Mouse (Mus musculus) C2C12 (cell line): ENCODE measurements around the gene Capn2.

Experiments used
- CEBPB ChIP-seq: IDR thresholded peaks from one replicate; pipeline ENCODE4 v1.6.1; 2011; ENCODE audit warnings: low read depth, mild to moderate bottlenecking, control low read depth, moderate library complexity
- CTCF ChIP-seq: IDR thresholded peaks from one replicate; pipeline ENCODE4 v1.5.1; 2011; ENCODE audit not compliant: control insufficient read depth, insufficient read depth, insufficient read length
- MYOD1 ChIP-seq: IDR thresholded peaks from one replicate; pipeline ENCODE4 v1.6.1; 2011; ENCODE audit warnings: low read depth; ENCODE audit not compliant: control insufficient read depth, insufficient read length

DNA sequence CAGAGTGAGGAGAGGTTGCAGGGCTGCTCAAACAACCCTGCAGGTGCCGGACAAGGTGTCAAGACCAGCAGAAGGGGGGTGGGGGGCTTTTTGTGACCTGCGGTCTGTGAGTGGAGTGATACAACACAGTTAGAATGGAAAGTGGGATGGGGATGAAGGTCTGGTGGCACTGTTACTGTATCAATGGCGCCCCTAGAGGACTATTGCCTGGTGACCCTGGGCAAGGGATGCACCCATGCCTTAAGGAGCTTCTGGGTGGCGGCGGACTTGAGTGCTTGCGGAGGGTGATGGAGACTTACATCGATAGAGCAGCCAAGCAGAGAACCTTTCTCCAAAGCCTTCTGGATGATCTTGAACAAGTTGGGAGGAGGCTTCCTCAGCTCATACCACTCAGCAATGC is 26.8 kb downstream of the Capn2 start:
- TF ChIP-seq CEBPB, result no peak
- no peak for TF ChIP-seq CTCF
- no peak for TF ChIP-seq MYOD1
